Mouse (Mus musculus): ENCODE results near the gene Asb10. TPM values are rescaled to one million over a fixed set of nuclear protein-coding genes. Genes with fewer than 3 reads are reported as not detected.

Asb10 gene
- polyA plus RNA-seq, 1 experiment from 2014 or later, result 1.1 TPM

DNA sequence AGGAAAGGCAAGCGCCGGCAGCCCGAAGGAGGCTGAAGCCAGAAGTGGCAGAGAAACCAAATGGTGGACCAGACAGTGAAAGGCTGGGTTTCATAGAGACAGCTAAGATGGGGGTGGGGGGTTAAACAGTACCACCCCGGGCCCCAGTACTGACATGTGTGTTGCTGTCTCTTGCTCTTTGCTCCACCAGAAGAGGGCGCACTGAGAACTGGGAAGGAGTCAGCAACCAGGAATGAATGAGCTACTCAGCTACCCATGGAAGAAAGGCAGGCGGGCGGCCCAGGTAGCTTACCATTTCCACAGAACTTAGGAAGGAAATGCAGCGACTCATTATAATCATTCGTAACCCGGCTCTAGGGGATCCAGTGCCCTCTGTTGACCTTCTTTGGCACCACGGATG lies 30.1 kb downstream of the Asb10 start:
- Histone ChIP-seq H3K27me3 (no peaks in the 10 kb centered on the region), H3K9ac (no peak overlapping the region), H3K4me1 (no peaks in the 10 kb centered on the region), H3K4me2 (replicated peaks) (no peak overlapping the region), H3K4me3 (replicated peaks) (no peak overlapping the region), H3K36me3 (no peaks in the 10 kb centered on the region), H3K27ac (replicated peaks) (no peak overlapping the region), H3K9me3 (replicated peaks) (no peaks in the 10 kb centered on the region)
- no peak for ATAC-seq (ENCODE audit: insufficient number of reproducible peaks, low FRiP score, low TSS enrichment, low read depth)
- 45% methylated on average over 11 of the region's 11 CpGs for WGBS

DNA sequence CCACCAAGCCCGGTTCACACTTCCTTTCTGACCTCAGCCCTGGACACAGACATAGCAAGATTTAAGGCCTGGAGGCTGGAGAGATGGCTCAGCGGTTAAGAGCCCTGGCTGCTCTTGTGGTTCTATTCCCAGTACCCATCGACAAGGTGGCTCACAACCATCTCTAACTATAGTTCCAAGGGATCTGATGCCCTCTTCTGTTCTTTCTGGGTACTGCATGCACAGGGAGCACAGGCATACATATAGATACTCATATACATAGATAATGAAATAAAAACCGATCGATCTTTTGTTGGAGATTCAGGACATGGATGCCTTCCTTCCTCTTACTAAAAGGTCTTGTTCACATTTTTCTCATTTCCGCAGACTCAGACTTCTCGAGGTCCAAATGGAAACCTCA lies 32.4 kb downstream of the Asb10 start:
- H3K4me2 ChIP-seq (replicated peaks), result no peak overlapping the region
- no peak overlapping the region for H3K27ac ChIP-seq (replicated peaks)
- no peaks in the 10 kb centered on the region for H3K9me3 ChIP-seq (replicated peaks)
- H3K4me1 ChIP-seq, result peaks cover 10% of the 10 kb centered on the region
- H3K9ac ChIP-seq, result no peak overlapping the region
- no peak for ATAC-seq (ENCODE audit: insufficient number of reproducible peaks, low FRiP score, low TSS enrichment, low read depth)
- H3K4me3 ChIP-seq (replicated peaks), result no peak overlapping the region
- H3K27me3 ChIP-seq, result peaks cover 17% of the 10 kb centered on the region
- H3K36me3 ChIP-seq, result no peaks in the 10 kb centered on the region
- 93% methylated on average over 7 of the region's 7 CpGs for WGBS

DNA sequence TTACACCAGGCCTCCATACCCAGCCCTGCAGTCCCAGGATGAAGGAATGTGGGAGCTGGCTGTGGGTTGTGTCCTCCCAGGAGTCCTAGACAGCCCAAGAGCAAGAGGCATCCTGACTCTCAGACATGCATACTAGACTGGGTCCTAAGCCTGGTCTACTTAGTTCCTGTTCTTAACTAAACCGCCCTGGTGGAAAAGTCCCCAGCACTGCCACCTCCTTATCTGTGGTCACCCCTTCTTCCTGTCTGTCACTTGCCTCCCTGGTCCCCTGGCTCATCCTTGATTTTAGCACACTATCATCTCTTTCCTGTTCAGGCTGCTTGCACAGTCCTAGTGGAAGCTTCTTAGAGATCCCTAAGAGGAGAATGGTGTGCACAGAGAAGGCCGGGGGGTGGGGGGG lies 35.3 kb downstream of the Asb10 start:
- peaks cover 23% of the 10 kb centered on the region for H3K36me3 ChIP-seq
- peaks cover 10% of the 10 kb centered on the region for H3K4me1 ChIP-seq
- no peak for ATAC-seq (ENCODE audit: insufficient number of reproducible peaks, low FRiP score, low TSS enrichment, low read depth)
- no peak overlapping the region for H3K9ac ChIP-seq
- WGBS, result 60% methylated on average over 2 of the region's 2 CpGs
- H3K27me3 ChIP-seq, result peaks cover 20% of the 10 kb centered on the region
- no peaks in the 10 kb centered on the region for H3K9me3 ChIP-seq (replicated peaks)
- H3K4me2 ChIP-seq (replicated peaks), result no peak overlapping the region
- no peak overlapping the region for H3K27ac ChIP-seq (replicated peaks)
- no peak overlapping the region for H3K4me3 ChIP-seq (replicated peaks)

DNA sequence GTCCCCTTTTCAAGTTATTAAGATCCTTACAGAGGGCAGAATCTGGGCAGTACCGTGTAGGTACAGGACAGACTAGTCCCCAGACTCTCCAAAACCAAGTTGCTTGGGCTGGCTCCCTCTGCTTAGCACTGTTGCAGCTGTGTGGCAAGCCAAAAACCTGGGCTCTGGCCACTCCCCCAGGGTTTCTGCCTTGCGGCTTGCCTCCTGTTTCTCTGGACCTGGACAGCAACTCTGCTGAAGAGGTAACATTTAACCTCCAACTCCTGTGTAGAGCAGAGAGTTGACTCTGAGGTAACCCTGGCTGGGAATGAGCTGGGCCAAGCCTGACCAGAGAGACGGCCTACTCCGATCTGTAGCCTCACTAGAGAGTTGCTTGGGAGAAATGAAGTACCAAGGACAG lies 38.0 kb downstream of the Asb10 start:
- Histone ChIP-seq H3K27me3 (peaks cover 20% of the 10 kb centered on the region), H3K9ac (no peak overlapping the region), H3K36me3 (peaks cover 50% of the 10 kb centered on the region), H3K27ac (replicated peaks) (no peak overlapping the region), H3K4me3 (replicated peaks) (no peak overlapping the region), H3K4me2 (replicated peaks) (no peak overlapping the region), H3K4me1 (peaks cover 10% of the 10 kb centered on the region), H3K9me3 (replicated peaks) (no peaks in the 10 kb centered on the region)
- 55% methylated on average over 4 of the region's 4 CpGs for WGBS
- no peak for ATAC-seq (ENCODE audit: insufficient number of reproducible peaks, low FRiP score, low TSS enrichment, low read depth)

DNA sequence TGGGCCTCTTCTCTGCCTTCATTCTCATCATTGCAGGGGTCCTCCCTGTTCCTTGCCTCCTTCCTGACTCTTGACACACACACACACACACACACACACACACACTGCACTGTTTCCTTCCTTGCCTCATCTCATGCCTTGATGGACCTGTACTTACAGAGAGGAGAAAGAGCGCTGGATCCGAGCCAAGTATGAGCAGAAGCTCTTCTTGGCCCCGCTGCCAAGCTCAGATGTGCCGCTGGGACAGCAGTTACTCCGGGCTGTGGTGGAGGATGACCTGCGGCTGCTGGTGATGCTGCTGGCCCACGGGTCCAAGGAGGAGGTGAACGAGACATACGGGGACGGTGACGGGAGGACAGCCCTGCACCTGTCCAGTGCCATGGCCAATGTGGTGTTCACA lies 39.9 kb downstream of the Asb10 start:
- H3K27me3 ChIP-seq, result peaks cover 20% of the 10 kb centered on the region
- no peak overlapping the region for H3K27ac ChIP-seq (replicated peaks)
- ATAC-seq (ENCODE audit: insufficient number of reproducible peaks, low FRiP score, low TSS enrichment, low read depth), result no peak
- no peak overlapping the region for H3K4me2 ChIP-seq (replicated peaks)
- 78% methylated on average over 11 of the region's 11 CpGs for WGBS
- H3K4me1 ChIP-seq, result peaks cover 10% of the 10 kb centered on the region
- peaks cover 63% of the 10 kb centered on the region for H3K36me3 ChIP-seq
- H3K4me3 ChIP-seq (replicated peaks), result no peak overlapping the region
- H3K9me3 ChIP-seq (replicated peaks), result no peaks in the 10 kb centered on the region
- no peak overlapping the region for H3K9ac ChIP-seq

DNA sequence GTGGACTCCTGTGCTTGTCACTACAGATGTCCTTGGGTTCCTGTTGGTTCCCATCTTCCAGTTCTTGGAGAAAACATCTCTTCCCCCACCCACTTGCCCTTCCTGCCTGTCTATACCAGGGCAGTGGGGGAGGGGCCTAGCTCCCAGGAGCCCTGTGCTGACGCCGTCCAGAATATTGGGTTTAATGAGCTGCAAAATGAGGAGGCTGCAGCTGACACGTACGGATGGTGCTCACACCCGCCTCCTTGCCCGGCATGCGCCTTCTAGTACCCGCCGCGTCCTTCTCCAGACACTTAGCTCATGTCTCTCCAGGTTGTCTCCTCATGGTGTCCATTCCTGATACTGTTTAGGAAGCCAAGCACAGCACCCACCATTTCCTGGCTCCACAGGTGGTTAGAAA lies 41.7 kb downstream of the Asb10 start:
- H3K36me3 ChIP-seq, result peaks cover 77% of the 10 kb centered on the region
- H3K9me3 ChIP-seq (replicated peaks), result no peaks in the 10 kb centered on the region
- no peak overlapping the region for H3K4me3 ChIP-seq (replicated peaks)
- peaks cover 9% of the 10 kb centered on the region for H3K27me3 ChIP-seq
- ATAC-seq (ENCODE audit: insufficient number of reproducible peaks, low FRiP score, low TSS enrichment, low read depth), result no peak
- WGBS, result 72% methylated on average over 10 of the region's 10 CpGs
- no peak overlapping the region for H3K9ac ChIP-seq
- no peak overlapping the region for H3K27ac ChIP-seq (replicated peaks)
- H3K4me1 ChIP-seq, result no peaks in the 10 kb centered on the region; the same call in none of the 2 replicates
- H3K4me2 ChIP-seq (replicated peaks), result no peak overlapping the region

DNA sequence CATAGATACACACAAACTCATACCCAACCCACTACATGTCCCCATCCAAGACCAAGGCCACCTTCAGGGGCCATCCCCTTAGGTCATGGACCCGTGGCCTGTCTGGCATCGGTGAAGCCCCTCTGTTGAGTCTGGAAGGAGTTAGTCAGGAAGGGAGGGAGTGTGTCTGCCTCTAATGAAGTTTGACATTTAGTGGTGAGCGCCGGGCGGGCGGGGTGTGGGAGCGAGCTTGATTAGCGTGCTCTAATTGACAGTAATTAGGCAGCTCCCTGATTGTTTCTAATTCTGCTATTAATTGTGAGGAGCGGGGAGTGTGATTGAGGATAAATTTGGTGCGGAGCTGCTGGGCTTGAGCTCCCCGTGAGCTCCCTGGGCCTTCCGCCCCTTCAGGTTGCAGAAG lies 43.3 kb downstream of the Asb10 start:
- Histone ChIP-seq H3K36me3 (peaks cover 89% of the 10 kb centered on the region), H3K9ac (no peak overlapping the region), H3K27ac (replicated peaks) (no peak overlapping the region), H3K9me3 (replicated peaks) (no peaks in the 10 kb centered on the region), H3K4me3 (replicated peaks) (no peak overlapping the region), H3K4me2 (replicated peaks) (no peak overlapping the region), H3K27me3 (no peaks in the 10 kb centered on the region), H3K4me1 (no peaks in the 10 kb centered on the region; the same call in 1 of the 2 replicates)
- ATAC-seq (ENCODE audit: insufficient number of reproducible peaks, low FRiP score, low TSS enrichment, low read depth), result no peak
- 41% methylated on average over 12 of the region's 12 CpGs for WGBS

DNA sequence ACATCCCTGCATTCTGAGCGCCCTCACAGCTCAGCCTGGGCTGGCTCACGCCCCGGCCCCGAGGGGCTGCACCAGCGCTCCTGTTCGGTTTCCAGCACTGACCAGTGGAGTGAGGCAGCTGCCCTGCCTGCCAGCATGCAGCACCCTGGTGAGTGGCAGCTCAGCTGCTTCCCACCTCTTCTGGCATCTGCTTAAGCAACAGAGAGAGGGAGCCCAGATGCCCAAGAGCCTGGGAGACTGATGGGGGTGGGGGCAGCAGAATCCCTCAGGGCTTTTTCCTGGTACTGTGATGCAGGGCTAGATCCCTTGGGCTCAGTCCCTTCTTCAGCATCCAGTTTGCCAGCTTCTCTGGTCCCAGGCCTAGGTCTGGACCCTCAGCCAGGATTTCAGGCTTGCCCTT lies 44.0 kb downstream of the Asb10 start:
- H3K36me3 ChIP-seq, result peaks cover 88% of the 10 kb centered on the region
- no peaks in the 10 kb centered on the region for H3K9me3 ChIP-seq (replicated peaks)
- H3K4me2 ChIP-seq (replicated peaks), result no peak overlapping the region

DNA sequence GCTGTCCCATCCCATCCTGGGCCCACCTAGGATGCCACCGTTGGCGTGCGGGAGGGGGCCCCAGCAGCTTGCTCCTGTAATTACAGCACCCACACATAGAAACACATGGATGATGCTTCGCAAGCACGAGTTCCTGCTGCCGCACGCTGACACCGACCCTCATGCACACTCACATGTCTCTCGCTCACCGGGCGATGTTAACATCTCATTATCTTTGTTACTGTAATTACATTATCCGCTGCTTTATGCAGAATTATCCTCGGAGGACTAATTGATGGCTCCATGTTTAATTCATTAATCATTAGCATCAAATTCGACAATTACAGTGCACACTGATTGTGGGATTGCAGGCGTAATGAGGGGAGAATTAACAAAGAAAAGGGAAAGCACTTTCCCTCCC lies 45.8 kb downstream of the Asb10 start:
- ATAC-seq (ENCODE audit: insufficient number of reproducible peaks, low FRiP score, low TSS enrichment, low read depth), result no peak
- H3K4me2 ChIP-seq (replicated peaks), result no peak overlapping the region
- H3K4me3 ChIP-seq (replicated peaks), result no peak overlapping the region
- no peak overlapping the region for H3K27ac ChIP-seq (replicated peaks)
- H3K36me3 ChIP-seq, result peaks cover 88% of the 10 kb centered on the region
- 74% methylated on average over 15 of the region's 15 CpGs for WGBS
- H3K9me3 ChIP-seq (replicated peaks), result no peaks in the 10 kb centered on the region
- no peak overlapping the region for H3K9ac ChIP-seq
- H3K4me1 ChIP-seq, result no peaks in the 10 kb centered on the region; the same call in 1 of the 2 replicates
- H3K27me3 ChIP-seq, result no peaks in the 10 kb centered on the region

More for the DNA sequence above, 44.0 kb downstream of the Asb10 start:
- no peaks in the 10 kb centered on the region for H3K27me3 ChIP-seq
- H3K9ac ChIP-seq, result no peak overlapping the region
- no peak overlapping the region for H3K4me3 ChIP-seq (replicated peaks)
- WGBS, result 56% methylated on average over 6 of the region's 6 CpGs
- no peak overlapping the region for H3K27ac ChIP-seq (replicated peaks)
- H3K4me1 ChIP-seq, result no peaks in the 10 kb centered on the region; the same call in 1 of the 2 replicates
- no peak for ATAC-seq (ENCODE audit: insufficient number of reproducible peaks, low FRiP score, low TSS enrichment, low read depth)

DNA sequence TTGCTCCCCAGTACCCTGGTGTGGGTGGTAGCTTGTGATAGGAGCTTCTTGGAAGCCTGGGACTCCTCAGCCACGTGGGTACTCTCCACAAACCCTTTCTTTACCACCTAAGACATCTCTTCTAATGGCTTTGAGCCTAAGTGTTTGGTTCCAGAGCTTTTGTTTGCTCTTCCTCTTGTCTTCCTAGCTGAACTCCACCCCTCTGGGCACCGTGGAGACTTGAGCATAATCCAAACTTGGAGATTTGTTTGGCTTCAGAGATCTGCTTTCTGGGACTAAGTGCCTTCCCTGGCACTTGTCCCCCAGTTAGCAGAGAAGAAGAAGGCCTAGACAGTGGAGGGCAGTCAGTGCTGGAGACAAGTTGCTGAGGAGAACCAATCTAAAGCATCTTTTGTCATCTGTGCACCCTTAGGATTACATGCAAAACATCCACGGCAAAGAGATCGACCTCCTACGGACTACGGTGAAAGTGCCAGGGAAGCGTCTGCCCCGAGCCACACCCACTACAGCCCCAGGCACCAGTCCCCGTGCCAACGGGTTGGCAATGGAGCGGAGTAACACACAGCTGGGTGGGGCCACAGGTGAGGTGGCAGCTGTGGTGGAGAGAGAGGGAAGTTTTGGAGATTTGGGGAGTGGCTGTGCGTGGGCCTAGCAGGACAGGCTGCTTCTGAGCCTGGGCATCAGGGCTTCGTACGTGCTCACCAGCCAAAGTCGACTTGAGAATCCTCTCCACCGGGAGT lies 48.1 kb downstream of the Asb10 start:
- WGBS, result 72% methylated on average over 16 of the region's 16 CpGs
- Histone ChIP-seq H3K4me1 (no peaks in the 10 kb centered on the region; the same call in 1 of the 2 replicates), H3K4me3 (replicated peaks) (no peak overlapping the region), H3K27me3 (no peaks in the 10 kb centered on the region), H3K9me3 (replicated peaks) (no peaks in the 10 kb centered on the region), H3K36me3 (peaks cover 87% of the 10 kb centered on the region), H3K27ac (replicated peaks) (no peak overlapping the region), H3K9ac (no peak overlapping the region), H3K4me2 (replicated peaks) (no peak overlapping the region)
- no peak for ATAC-seq (ENCODE audit: insufficient number of reproducible peaks, low FRiP score, low TSS enrichment, low read depth)

DNA sequence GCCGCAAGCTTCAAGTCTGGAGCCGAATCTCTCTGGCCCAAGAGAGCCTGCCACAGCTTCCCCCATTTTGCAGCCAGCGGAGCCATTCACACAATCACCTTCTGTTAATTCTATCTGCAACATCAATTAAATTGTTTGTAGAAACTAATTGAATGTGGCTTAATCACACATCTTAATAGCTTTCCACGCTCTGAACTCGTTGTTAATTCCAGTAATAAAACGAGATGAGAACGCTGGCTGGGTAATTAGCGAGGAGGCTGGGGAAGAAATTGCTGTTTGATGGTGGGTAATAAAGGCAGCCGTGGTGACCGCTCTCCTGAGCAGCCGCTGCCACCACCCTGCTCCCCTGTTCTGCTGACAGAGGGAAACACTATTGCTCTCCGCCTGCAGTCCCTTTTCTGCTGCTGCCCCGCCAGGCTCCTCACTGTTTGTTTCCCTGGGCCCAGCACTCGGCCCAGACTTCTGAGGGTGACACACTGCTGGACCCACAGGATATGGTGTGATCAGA lies 50.3 kb downstream of the Asb10 start:
- H3K4me2 ChIP-seq (replicated peaks), result no peak overlapping the region
- H3K36me3 ChIP-seq, result peaks cover 87% of the 10 kb centered on the region
- WGBS, result 83% methylated on average over 14 of the region's 14 CpGs
- H3K27me3 ChIP-seq, result no peaks in the 10 kb centered on the region
- ATAC-seq (ENCODE audit: insufficient number of reproducible peaks, low FRiP score, low TSS enrichment, low read depth), result no peak
- H3K4me1 ChIP-seq, result no peaks in the 10 kb centered on the region
- no peak overlapping the region for H3K27ac ChIP-seq (replicated peaks)
- no peaks in the 10 kb centered on the region for H3K9me3 ChIP-seq (replicated peaks)
- H3K9ac ChIP-seq, result no peak overlapping the region
- H3K4me3 ChIP-seq (replicated peaks), result no peak overlapping the region

DNA sequence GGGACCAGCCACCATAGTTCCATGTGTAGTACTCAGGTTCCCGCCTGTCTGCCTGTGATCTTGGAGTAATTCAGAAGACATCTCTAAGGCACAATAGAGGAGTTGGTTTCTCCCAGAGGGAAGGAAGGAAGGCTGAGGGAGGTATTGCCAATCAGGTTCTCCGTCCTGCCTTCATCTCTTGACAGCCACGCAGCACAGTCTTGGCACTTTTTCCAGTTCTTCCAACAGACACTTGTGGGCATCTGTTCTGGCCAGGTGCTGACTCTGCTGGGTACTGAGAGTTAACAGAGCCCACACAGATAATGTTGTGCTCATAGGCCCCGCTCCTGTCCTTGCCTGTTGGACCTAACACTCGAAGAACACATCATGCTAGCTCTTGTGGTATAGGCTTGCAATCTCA lies 54.0 kb downstream of the Asb10 start:
- H3K27ac ChIP-seq (replicated peaks), result no peak overlapping the region
- H3K27me3 ChIP-seq, result no peaks in the 10 kb centered on the region
- no peaks in the 10 kb centered on the region for H3K9me3 ChIP-seq (replicated peaks)
- H3K4me3 ChIP-seq (replicated peaks), result no peak overlapping the region
- H3K36me3 ChIP-seq, result peaks cover 79% of the 10 kb centered on the region
- ATAC-seq (ENCODE audit: insufficient number of reproducible peaks, low FRiP score, low TSS enrichment, low read depth), result no peak
- WGBS, result 82% methylated on average over 5 of the region's 5 CpGs
- no peak overlapping the region for H3K9ac ChIP-seq
- H3K4me1 ChIP-seq, result peaks cover 10% of the 10 kb centered on the region; the same call in 1 of the 2 replicates
- no peak overlapping the region for H3K4me2 ChIP-seq (replicated peaks)

Measured in embryonic facial prominence, embryonic 15.5 days (tissue).